8 mouse cellular contexts compared by ENCODE assay signal in the genomic region with DNA sequence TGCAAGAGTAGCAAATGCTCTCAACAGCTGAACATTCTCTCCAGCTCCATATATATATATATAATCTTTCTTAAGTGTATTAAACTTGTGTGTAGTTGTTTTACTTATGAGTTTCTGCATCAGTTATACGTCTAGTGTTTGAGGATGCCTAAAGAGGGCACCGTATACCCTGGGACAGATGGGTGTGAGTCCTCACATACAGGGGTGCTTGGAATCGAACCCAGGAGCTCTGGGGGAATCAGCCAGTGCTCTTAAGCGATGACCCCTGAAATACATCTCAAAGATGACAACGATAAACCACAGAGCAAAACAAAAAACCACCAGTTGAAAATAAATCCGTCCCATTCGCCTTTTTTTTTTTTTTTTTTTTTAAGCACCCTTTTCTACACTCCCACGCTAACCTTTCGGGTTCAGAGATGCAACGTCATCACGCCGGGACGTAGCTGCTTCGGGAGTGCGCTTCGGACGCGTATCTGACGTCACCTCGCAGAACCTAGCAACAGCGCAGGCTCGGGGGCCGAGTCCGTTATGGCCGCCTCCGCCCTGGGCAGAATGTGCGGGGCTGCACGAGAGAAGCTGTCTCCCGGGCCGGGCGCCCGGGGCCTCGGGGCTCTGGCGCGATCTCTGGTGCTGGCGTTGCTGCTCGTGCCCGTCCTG. TPM values are rescaled to one million over a fixed set of nuclear protein-coding genes. Genes with fewer than 3 reads are reported as not detected.
DNase-seq lines count a peak whose midpoint lies in the region; ATAC-seq lines count a peak whose summit lies in the region.

A gene (plus strand): TSS at position 489 of the 657 bp plus-strand sequence.

- peak; percentile 93 to 97 for DNase-seq in adrenal gland, adult (ENCODE audit: inconsistent age in 2 of 2, low spot score in 1 of 2)
- DNase-seq in embryo, embryonic 10.5 days (ENCODE audit: low spot score): peak; percentile 96
- DNase-seq in gastrocnemius, postnatal 25 days: peak; percentile 89
- no peak for DNase-seq in intestine, embryonic 14.5 days (ENCODE audit: low spot score)
- DNase-seq in left cerebral cortex, postnatal 14 days (ENCODE audit: low spot score in 2 of 2): peak; percentile 94
- peak; percentile 95 for DNase-seq in mesoderm, embryonic 11.5 days (ENCODE audit: low read depth, low spot score)
- peak; percentile 91 to 92 for DNase-seq in right cerebral cortex, postnatal 36 days (ENCODE audit: low spot score in 2 of 2)
- DNase-seq in yolk sac, embryonic 10.5 days (ENCODE audit: low spot score): peak; percentile 89

- H3K4me3 ChIP-seq in intestine, embryonic 14.5 days (ENCODE audit: low read depth, low read length): peak within 1 kb of the TSS; percentile 78

- ATAC-seq in intestine, embryonic 14.5 days (replicated peaks; ENCODE audit: low FRiP score, low TSS enrichment, low read depth): peak; percentile 97

- no peaks in the 10 kb centered on the region for H3K27me3 ChIP-seq in intestine, embryonic 14.5 days (replicated peaks; ENCODE audit: control insufficient read depth, insufficient read depth, low read length)

- no peaks in the 10 kb centered on the region for H3K36me3 ChIP-seq in intestine, embryonic 14.5 days (ENCODE audit: control insufficient read depth, insufficient read depth, low read length)

- intact Hi-C loops in left cerebral cortex, postnatal 14 days (cut with DNase I): no loop called here

- H3K9me3 ChIP-seq in intestine, embryonic 14.5 days (ENCODE audit: control insufficient read depth, low read length): no peaks in the 10 kb centered on the region

- peaks cover 2% of the 10 kb centered on the region for H3K4me1 ChIP-seq in intestine, embryonic 14.5 days (replicated peaks; ENCODE audit: control insufficient read depth, insufficient read depth, low read length)

- peak within 1 kb of the TSS; percentile 86 for H3K9ac ChIP-seq in intestine, embryonic 14.5 days (ENCODE audit: low read length)

- peak within 1 kb of the TSS; percentile 86 for H3K27ac ChIP-seq in intestine, embryonic 14.5 days (ENCODE audit: low read depth)

- peak within 1 kb of the TSS; percentile 56 for H3K4me2 ChIP-seq in intestine, embryonic 14.5 days (ENCODE audit: low read length)

- 2% methylated on average over 38 of the region's 38 CpGs for WGBS in intestine, embryonic 14.5 days

RNA-seq across cellular contexts. Expression of the gene that starts here (rescaled TPM):
- total RNA-seq in gastrocnemius, postnatal 25 days (2021): 10 to 100 TPM; 42.4 to 47.6 TPM
- 194 and 228 TPM in 2 replicates for polyA plus RNA-seq in intestine, embryonic 14.5 days (2014; fragmentation: Nextera tagmentation; extraction: Ambion mirVana)
- total RNA-seq in left cerebral cortex, postnatal 14 days (2021): 10 to 100 TPM; 71.7 to 77.3 TPM
